Mouse (Mus musculus) fibroblast of lung, adult 2 months (primary cell): ENCODE measurements at regions not wholly inside any gene's neighbourhood (a gene's known extent, or its start where the extent isn't known, plus 50 kb on each side); places are given as distances from the start of the nearest gene placed in this dataset.
A peak's percentile ranks its signal among the peaks of the same experiment; 100 is the strongest.

ENCODE experiments used
- DNase-seq: peaks from one replicate; pipeline ENCODE4 v3.0.0-alpha.2; 2011; ENCODE audit warnings: low read depth

- no peak for DNase-seq
These were observed 69.6 kb downstream of the Cldn1 start for GRCm38 (mm10) chr16:26302045-26302444.

- DNase-seq: no peak
These were observed 79.9 kb downstream of the Cldn1 start for GRCm38 (mm10) chr16:26291692-26292091.

GRCm38 (mm10) chr16:26285627-26286026 is 86.0 kb downstream of the Cldn1 start:
- no peak for DNase-seq

- DNase-seq: no peak
These were observed 86.9 kb downstream of the Cldn1 start for GRCm38 (mm10) chr16:26284713-26285112.

GRCm38 (mm10) chr16:26282418-26282817 is 89.2 kb downstream of the Cldn1 start:
- no peak for DNase-seq

GRCm38 (mm10) chr16:26281496-26281895 is 90.1 kb downstream of the Cldn1 start:
- peak; percentile 12 for DNase-seq

GRCm38 (mm10) chr16:26276789-26277188 is 94.9 kb downstream of the Cldn1 start:
- no peak for DNase-seq

- DNase-seq: no peak
These were observed 118.8 kb downstream of the Cldn1 start for GRCm38 (mm10) chr16:26252824-26253223.

GRCm38 (mm10) chr16:26251698-26252097 is 119.9 kb downstream of the Cldn1 start:
- DNase-seq: no peak

- no peak for DNase-seq
These were observed 120.6 kb downstream of the Cldn1 start for GRCm38 (mm10) chr16:26251027-26251426.

- no peak for DNase-seq
These were observed 122.7 kb downstream of the Cldn1 start for GRCm38 (mm10) chr16:26248939-26249338.

- DNase-seq: peak; percentile 54
These were observed 123.7 kb downstream of the Cldn1 start for GRCm38 (mm10) chr16:26247926-26248325.

GRCm38 (mm10) chr16:26235239-26235638 is 129.7 kb upstream of the P3h2 start:
- no peak for DNase-seq

GRCm38 (mm10) chr16:26234113-26234512 is 128.5 kb upstream of the P3h2 start:
- DNase-seq: peak; percentile 75

GRCm38 (mm10) chr16:26231110-26231509 is 125.5 kb upstream of the P3h2 start:
- DNase-seq: no peak

GRCm38 (mm10) chr16:26211418-26211817 is 105.8 kb upstream of the P3h2 start:
- peak; percentile 61 for DNase-seq

- no peak for DNase-seq
These were observed 93.5 kb upstream of the P3h2 start for GRCm38 (mm10) chr16:26199125-26199524.

- no peak for DNase-seq
These were observed 90.8 kb upstream of the P3h2 start for GRCm38 (mm10) chr16:26196345-26196744.

GRCm38 (mm10) chr16:26185288-26186281 is 80.0 kb upstream of the P3h2 start:
- DNase-seq: no peak

GRCm38 (mm10) chr16:26184647-26185262 is 79.2 kb upstream of the P3h2 start:
- DNase-seq: no peak

- no peak for DNase-seq
These were observed 77.9 kb upstream of the P3h2 start for GRCm38 (mm10) chr16:26183530-26183929.

GRCm38 (mm10) chr16:26181716-26182115 is 76.1 kb upstream of the P3h2 start:
- DNase-seq: no peak

GRCm38 (mm10) chr16:26171441-26171840 is 65.9 kb upstream of the P3h2 start:
- DNase-seq: no peak
